Mouse (Mus musculus): ENCODE measurements around the gene Hic2. TPM values are rescaled to one million over a fixed set of nuclear protein-coding genes. Genes with fewer than 3 reads are reported as not detected.

The Hic2 gene
- polyA plus RNA-seq, 1 experiment from 2014 or later = 5.2 TPM

GRCm38 (mm10) chr16:17300818-17301217 lies 67.4 kb downstream of the Hic2 start:
- 96% methylated on average over 3 of the region's 3 CpGs for WGBS
- ATAC-seq (ENCODE audit: insufficient number of reproducible peaks, insufficient read depth, low FRiP score, low read depth) = no peak
- no peaks in the 10 kb centered on the region for H3K4me1 ChIP-seq (ENCODE audit: control insufficient read depth, insufficient read depth, low read length)
- no peaks in the 10 kb centered on the region for H3K27me3 ChIP-seq (ENCODE audit: control insufficient read depth, insufficient read depth, low read length)
- no peak overlapping the region for H3K27ac ChIP-seq (ENCODE audit: low read length)
- no peak overlapping the region for H3K9ac ChIP-seq (replicated peaks; ENCODE audit: low read depth, low read length)
- no peak overlapping the region for H3K4me3 ChIP-seq (ENCODE audit: low read depth, low read length)
- H3K36me3 ChIP-seq (ENCODE audit: control insufficient read depth, insufficient read depth, low read length) = peaks cover 48% of the 10 kb centered on the region
- H3K9me3 ChIP-seq (ENCODE audit: control insufficient read depth, low read depth, low read length) = no peaks in the 10 kb centered on the region
- H3K4me2 ChIP-seq (replicated peaks; ENCODE audit: low read depth, low read length) = no peak overlapping the region

DNA sequence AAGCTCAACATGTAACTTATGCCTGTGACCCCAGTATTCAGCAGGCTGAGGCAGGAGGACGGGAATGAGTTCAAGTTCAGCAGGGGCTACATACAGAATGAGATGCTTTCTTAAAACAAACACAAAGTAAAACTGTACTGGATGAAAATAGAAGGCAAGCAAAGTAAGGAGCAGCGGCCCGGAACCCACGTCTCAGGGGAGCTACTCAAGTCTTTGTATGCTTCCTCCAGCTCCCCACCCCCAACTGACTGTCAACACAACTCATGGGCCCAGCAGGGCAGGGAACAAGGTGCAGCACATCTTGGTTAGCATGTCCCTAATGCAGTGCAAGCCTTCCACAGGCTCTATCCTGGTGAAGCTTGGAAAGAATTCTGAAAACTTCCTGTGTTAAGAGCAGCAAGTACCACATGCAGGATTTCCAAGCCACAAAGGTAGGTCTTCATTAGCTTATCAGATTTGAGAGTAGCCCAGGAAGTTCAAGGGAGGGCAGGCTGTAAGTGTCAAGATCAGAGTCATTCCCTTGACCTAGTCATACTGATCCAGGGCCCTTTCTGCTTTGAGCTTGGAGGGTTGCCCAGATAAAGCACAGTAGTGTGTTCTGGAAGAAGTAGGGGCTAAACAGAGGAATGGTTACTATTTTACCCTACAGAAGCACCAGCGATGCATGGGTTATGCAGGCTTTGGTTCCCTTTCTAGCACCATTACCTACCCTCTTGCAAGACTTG lies 70.3 kb downstream of the Hic2 start:
- Histone ChIP-seq H3K27me3 (ENCODE audit: control insufficient read depth, insufficient read depth, low read length) (no peaks in the 10 kb centered on the region), H3K4me3 (ENCODE audit: low read depth, low read length) (no peak overlapping the region), H3K9me3 (ENCODE audit: control insufficient read depth, low read depth, low read length) (no peaks in the 10 kb centered on the region), H3K4me2 (replicated peaks; ENCODE audit: low read depth, low read length) (no peak overlapping the region), H3K27ac (ENCODE audit: low read length) (no peak overlapping the region), H3K4me1 (ENCODE audit: control insufficient read depth, insufficient read depth, low read length) (no peaks in the 10 kb centered on the region), H3K9ac (replicated peaks; ENCODE audit: low read depth, low read length) (no peak overlapping the region), H3K36me3 (ENCODE audit: control insufficient read depth, insufficient read depth, low read length) (peaks cover 34% of the 10 kb centered on the region)
- 89% methylated on average over 5 of the region's 5 CpGs for whole genome bisulfite sequencing
- no peak for ATAC-seq (ENCODE audit: insufficient number of reproducible peaks, insufficient read depth, low FRiP score, low read depth)

DNA sequence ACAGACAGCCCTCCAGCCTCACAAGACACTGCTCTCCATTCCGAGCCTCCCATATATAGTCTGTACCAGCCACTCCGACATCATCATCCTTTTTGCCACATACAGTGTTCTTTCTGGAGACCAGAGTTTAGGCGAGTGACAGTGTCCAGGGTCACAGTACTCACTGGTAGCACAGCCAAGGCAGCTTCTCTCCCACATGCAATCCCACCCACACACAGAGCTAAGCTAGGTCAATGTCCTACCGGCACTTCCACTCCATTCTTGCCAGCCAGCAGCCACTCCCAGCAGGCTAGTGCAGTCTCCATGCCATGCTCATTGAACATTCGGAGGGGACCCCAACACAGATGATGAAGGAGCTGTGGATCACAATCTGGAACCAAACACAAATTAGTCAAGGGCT lies 74.1 kb downstream of the Hic2 start:
- Histone ChIP-seq H3K27ac (ENCODE audit: low read length) (no peak overlapping the region), H3K9me3 (ENCODE audit: control insufficient read depth, low read depth, low read length) (no peaks in the 10 kb centered on the region), H3K4me2 (replicated peaks; ENCODE audit: low read depth, low read length) (no peak overlapping the region), H3K36me3 (ENCODE audit: control insufficient read depth, insufficient read depth, low read length) (peaks cover 22% of the 10 kb centered on the region), H3K4me1 (ENCODE audit: control insufficient read depth, insufficient read depth, low read length) (no peaks in the 10 kb centered on the region), H3K9ac (replicated peaks; ENCODE audit: low read depth, low read length) (no peak overlapping the region), H3K27me3 (ENCODE audit: control insufficient read depth, insufficient read depth, low read length) (no peaks in the 10 kb centered on the region), H3K4me3 (ENCODE audit: low read depth, low read length) (no peak overlapping the region)
- no peak for ATAC-seq (ENCODE audit: insufficient number of reproducible peaks, insufficient read depth, low FRiP score, low read depth)
- 91% methylated on average over 5 of the region's 5 CpGs for WGBS

- H3K9me3 ChIP-seq (ENCODE audit: control insufficient read depth, low read depth, low read length) = no peaks in the 10 kb centered on the region
- H3K4me3 ChIP-seq (ENCODE audit: low read depth, low read length) = no peak overlapping the region
- no peak for ATAC-seq (ENCODE audit: insufficient number of reproducible peaks, insufficient read depth, low FRiP score, low read depth)
- H3K27me3 ChIP-seq (ENCODE audit: control insufficient read depth, insufficient read depth, low read length) = no peaks in the 10 kb centered on the region
- H3K4me2 ChIP-seq (replicated peaks; ENCODE audit: low read depth, low read length) = no peak overlapping the region
- H3K9ac ChIP-seq (replicated peaks; ENCODE audit: low read depth, low read length) = no peak overlapping the region
- 89% methylated on average over 10 of the region's 10 CpGs for WGBS
- no peak overlapping the region for H3K27ac ChIP-seq (ENCODE audit: low read length)
- peaks cover 15% of the 10 kb centered on the region for H3K36me3 ChIP-seq (ENCODE audit: control insufficient read depth, insufficient read depth, low read length)
- no peaks in the 10 kb centered on the region for H3K4me1 ChIP-seq (ENCODE audit: control insufficient read depth, insufficient read depth, low read length)
Measured at GRCm38 (mm10) chr16:17309036-17309435, 75.7 kb downstream of the Hic2 start.

- Histone ChIP-seq H3K27me3 (ENCODE audit: control insufficient read depth, insufficient read depth, low read length) (no peaks in the 10 kb centered on the region), H3K36me3 (ENCODE audit: control insufficient read depth, insufficient read depth, low read length) (peaks cover 20% of the 10 kb centered on the region), H3K4me1 (ENCODE audit: control insufficient read depth, insufficient read depth, low read length) (no peaks in the 10 kb centered on the region), H3K4me2 (replicated peaks; ENCODE audit: low read depth, low read length) (no peak overlapping the region), H3K9ac (replicated peaks; ENCODE audit: low read depth, low read length) (no peak overlapping the region), H3K27ac (ENCODE audit: low read length) (no peak overlapping the region), H3K9me3 (ENCODE audit: control insufficient read depth, low read depth, low read length) (no peaks in the 10 kb centered on the region), H3K4me3 (ENCODE audit: low read depth, low read length) (no peak overlapping the region)
- ATAC-seq (ENCODE audit: insufficient number of reproducible peaks, insufficient read depth, low FRiP score, low read depth) = no peak
- WGBS = 94% methylated on average over 5 of the region's 5 CpGs
Measured at GRCm38 (mm10) chr16:17312531-17312930, 79.2 kb downstream of the Hic2 start.

Other genes with a start within 250 kb of the Hic2 start
- gene Ypel1, start 163.9 kb upstream of the Hic2 start, polyA plus RNA-seq (2014; fragmentation: Nextera tagmentation; extraction: Ambion mirVana) = 33.5 and 35.0 TPM in 2 replicates
- 134 and 136 TPM in 2 replicates for gene Ppil2, start 122.3 kb upstream of the Hic2 start, polyA plus RNA-seq (2014; fragmentation: Nextera tagmentation; extraction: Ambion mirVana)
- 25.5 and 35.5 TPM in 2 replicates for gene 2610318N02Rik, start 108.4 kb upstream of the Hic2 start, polyA plus RNA-seq (2014; fragmentation: Nextera tagmentation; extraction: Ambion mirVana)
- gene Sdf2l1, start 101.2 kb upstream of the Hic2 start, polyA plus RNA-seq (2014; fragmentation: Nextera tagmentation; extraction: Ambion mirVana) = 39.2 and 45.3 TPM in 2 replicates
- 9.1 and 12.6 TPM in 2 replicates for gene Ydjc, start 89.0 kb upstream of the Hic2 start, polyA plus RNA-seq (2014; fragmentation: Nextera tagmentation; extraction: Ambion mirVana)
- gene Ccdc116, start 86.3 kb upstream of the Hic2 start, polyA plus RNA-seq (2014; fragmentation: Nextera tagmentation; extraction: Ambion mirVana) = 1.0 and 1.1 TPM in 2 replicates
- 325 and 353 TPM in 2 replicates for gene Ube2l3, start 30.9 kb upstream of the Hic2 start, polyA plus RNA-seq (2014; fragmentation: Nextera tagmentation; extraction: Ambion mirVana)
- 0.65 and 0.69 TPM in 2 replicates for gene Rimbp3, start 25.0 kb upstream of the Hic2 start, polyA plus RNA-seq (2014; fragmentation: Nextera tagmentation; extraction: Ambion mirVana)
- 11.7 and 11.8 TPM in 2 replicates for gene Tmem191c, start 42.5 kb downstream of the Hic2 start, polyA plus RNA-seq (2014; fragmentation: Nextera tagmentation; extraction: Ambion mirVana)
- gene Serpind1, start 97.8 kb downstream of the Hic2 start, polyA plus RNA-seq (2014; fragmentation: Nextera tagmentation; extraction: Ambion mirVana) = 0.15 and 0.22 TPM in 2 replicates
- 7.4 and 7.6 TPM in 2 replicates for gene Snap29, start 172.4 kb downstream of the Hic2 start, polyA plus RNA-seq (2014; fragmentation: Nextera tagmentation; extraction: Ambion mirVana)
- gene Pi4ka, start 172.7 kb downstream of the Hic2 start, polyA plus RNA-seq (2014; fragmentation: Nextera tagmentation; extraction: Ambion mirVana) = 39.0 and 42.8 TPM in 2 replicates
- gene Crkl, start 218.4 kb downstream of the Hic2 start, polyA plus RNA-seq (2014; fragmentation: Nextera tagmentation; extraction: Ambion mirVana) = 56.5 and 62.3 TPM in 2 replicates